In genomic region chr12:9007146-9007545, GRCm38 (mm10) we compare ENCODE assay signal across 29 mouse cellular contexts. TPM values are rescaled to one million over a fixed set of nuclear protein-coding genes. Genes with fewer than 3 reads are reported as not detected.
"Had no signal": no experiment of that assay in that cellular context is flagged by ENCODE, and none has a peak within 500 bp of the region (broad histone marks: within the 10 kb centered on the region; RNA-seq: fewer than 3 reads in every experiment).

No protein-coding gene starts in this region.

- H3K36me3 ChIP-seq: heart, embryonic 15.5 days; intestine, embryonic 15.5 days; liver, embryonic 13.5 days had no signal

- H3K27ac ChIP-seq: gastrocnemius, adult 2 months; heart, embryonic 13.5 days; heart, embryonic 15.5 days; hindbrain, embryonic 10.5 days; hindbrain, embryonic 12.5 days; hindbrain, embryonic 14.5 days; intestine, embryonic 15.5 days; layer of hippocampus, adult 2 months; left cerebral cortex, adult 2 months; limb, embryonic 10.5 days; limb, embryonic 12.5 days; liver, embryonic 13.5 days had no signal

- H3K9ac ChIP-seq: heart, embryonic 13.5 days; heart, embryonic 15.5 days; hindbrain, embryonic 12.5 days; hindbrain, embryonic 14.5 days; intestine, embryonic 15.5 days; limb, embryonic 12.5 days; liver, embryonic 13.5 days had no signal

- DNase-seq: gastrocnemius, adult 2 months; gastrocnemius, postnatal 10 days; gastrocnemius, postnatal 25 days; heart, adult 18-20 months; heart, postnatal 14 days; heart, postnatal 36 days; kidney, adult 18-20 months; kidney, adult 8-10 months; kidney, postnatal 14 days; kidney, postnatal 36 days; liver; liver, embryonic 13.5 days had no signal

- H3K27me3 ChIP-seq: heart, embryonic 13.5 days; heart, embryonic 15.5 days; hindbrain, embryonic 12.5 days; intestine, embryonic 15.5 days; limb, embryonic 12.5 days; liver, embryonic 13.5 days had no signal

- H3K4me2 ChIP-seq: heart, embryonic 11.5 days; heart, embryonic 13.5 days; heart, embryonic 15.5 days; hindbrain, embryonic 12.5 days; hindbrain, embryonic 14.5 days; intestine, embryonic 15.5 days; limb, embryonic 12.5 days; liver, embryonic 11.5 days; liver, embryonic 13.5 days had no signal

- H3K4me3 ChIP-seq: gastrocnemius, adult 2 months; heart, embryonic 13.5 days; heart, embryonic 15.5 days; hindbrain, embryonic 10.5 days; hindbrain, embryonic 12.5 days; intestine, embryonic 15.5 days; layer of hippocampus, adult 2 months; left cerebral cortex, adult 2 months; limb, embryonic 10.5 days; limb, embryonic 12.5 days; liver, embryonic 13.5 days had no signal

- H3K4me1 ChIP-seq: hindbrain, embryonic 10.5 days; hindbrain, embryonic 12.5 days; intestine, embryonic 15.5 days; limb, embryonic 10.5 days; liver, embryonic 13.5 days had no signal

- H3K9me3 ChIP-seq: heart, embryonic 13.5 days; heart, embryonic 15.5 days; hindbrain, embryonic 10.5 days; hindbrain, embryonic 12.5 days; intestine, embryonic 15.5 days; limb, embryonic 10.5 days; limb, embryonic 12.5 days; liver, embryonic 13.5 days had no signal

- ATAC-seq: hindbrain, embryonic 16.5 days; inflammation-experienced regulatory T-cells, adult 6 months; intestine, embryonic 15.5 days; intestine, postnatal 0 days had no signal

RNA-seq across cellular contexts. Expression of gene Matn3, which starts 59.4 kb away (rescaled TPM):
- total RNA-seq: heart, adult 18-20 months; heart, postnatal 14 days; heart, postnatal 36 days; layer of hippocampus, adult 2 months; layer of hippocampus, postnatal 25 days; left cerebral cortex, postnatal 36 days had no signal
- polyA plus RNA-seq: inflammation-experienced regulatory T-cells, adult 6 months; intestine, postnatal 0 days had no signal
